Mouse (Mus musculus) MEL (cell line): ENCODE data around the gene Rab23.

Source experiments
- CHD2 ChIP-seq: IDR thresholded peaks from 2 replicates; pipeline ENCODE4 v1.6.1; 2011; ENCODE audit warnings: low read length, improper control_type of control experiment
- CTCF ChIP-seq, 3 experiments: IDR thresholded peaks in 2 of 3; conservative IDR thresholded peaks in 1 of 3; 2 replicates each; pipeline ENCODE4 v1.5.1; 2011 to 2012; ENCODE audit warnings: low read length in 3 of 3, low read depth in 2 of 3, mild to moderate bottlenecking in 2 of 3, improper control_type of control experiment in 1 of 3, inconsistent platforms in 1 of 3, mixed read lengths in 1 of 3, moderate library complexity in 1 of 3; ENCODE audit not compliant: control insufficient read depth in 1 of 3, insufficient read depth in 1 of 3, poor library complexity in 1 of 3, severe bottlenecking in 1 of 3
- E2F4 ChIP-seq: IDR thresholded peaks from 2 replicates; pipeline ENCODE4 v1.6.1; 2011; ENCODE audit warnings: low read depth, low read length, improper control_type of control experiment, borderline replicate concordance
- EP300 ChIP-seq, 2 experiments: IDR thresholded peaks; 2 replicates each; pipeline ENCODE4 v1.6.1; 2011; ENCODE audit warnings: improper control_type of control experiment in 2 of 2, low read length in 2 of 2, low read depth in 1 of 2, mild to moderate bottlenecking in 1 of 2
- GABPA ChIP-seq: IDR thresholded peaks from 2 replicates; pipeline ENCODE4 v1.6.1; 2012; ENCODE audit warnings: low read depth, mild to moderate bottlenecking, inconsistent platforms, low read length, improper control_type of control experiment, moderate library complexity
- MAX ChIP-seq: IDR thresholded peaks from 2 replicates; pipeline ENCODE4 v1.6.1; 2011; ENCODE audit warnings: low read length, improper control_type of control experiment
- MEF2A ChIP-seq: IDR thresholded peaks from 2 replicates; pipeline ENCODE4 v1.6.1; 2014; ENCODE audit warnings: low read depth, mild to moderate bottlenecking, inconsistent platforms, low read length, improper control_type of control experiment; ENCODE audit not compliant: poor library complexity, insufficient replicate concordance, severe bottlenecking; ENCODE audit errors: extremely low read depth
- NELFE ChIP-seq: IDR thresholded peaks from 2 replicates; pipeline ENCODE4 v1.6.1; 2011; ENCODE audit warnings: low read depth, low read length, improper control_type of control experiment
- POLR2A ChIP-seq, 2 experiments: IDR thresholded peaks; 2 replicates each; pipeline ENCODE4 v1.6.1; 2011 to 2012; ENCODE audit warnings: low read length in 2 of 2, mild to moderate bottlenecking in 2 of 2, control low read depth in 1 of 2, improper control_type of control experiment in 1 of 2, low read depth in 1 of 2, moderate library complexity in 1 of 2; ENCODE audit not compliant: control insufficient read depth in 1 of 2, insufficient read depth in 1 of 2, poor library complexity in 1 of 2
- POLR2AphosphoS5 ChIP-seq: IDR thresholded peaks from 2 replicates; pipeline ENCODE4 v1.6.1; 2012; ENCODE audit warnings: low read depth, borderline replicate concordance, mild to moderate bottlenecking, inconsistent platforms, low read length, moderate library complexity, mixed read lengths
- RCOR1 ChIP-seq: IDR thresholded peaks from 2 replicates; pipeline ENCODE4 v1.6.1; 2012; ENCODE audit warnings: low read depth, mild to moderate bottlenecking, inconsistent platforms, low read length, improper control_type of control experiment
- SMC3 ChIP-seq: IDR thresholded peaks from 2 replicates; pipeline ENCODE4 v1.6.1; 2011; ENCODE audit warnings: low read depth, low read length, improper control_type of control experiment
- ZNF384 ChIP-seq: IDR thresholded peaks from 2 replicates; pipeline ENCODE4 v1.6.1; 2012; ENCODE audit warnings: low read depth, mild to moderate bottlenecking, inconsistent platforms, low read length, improper control_type of control experiment

- TF ChIP-seq EP300 (IDR thresholded peaks at IDR 0.05; ENCODE audit: low read depth in 1 of 2, low read length in 2 of 2) (no peak), RCOR1 (no peak), GABPA (no peak), SMC3 (no peak), E2F4 (no peak), CHD2 (no peak), POLR2A (IDR thresholded peaks at IDR 0.05; ENCODE audit: control insufficient read depth in 1 of 2, insufficient read depth in 1 of 2, low read depth in 1 of 2, low read length in 2 of 2, poor library complexity in 1 of 2) (no peak), NELFE (no peak), MEF2A (no peak), CTCF (IDR thresholded peaks at IDR 0.05 in 2 of 3, conservative IDR thresholded peaks at IDR 0.05 in 1 of 3; ENCODE audit: control insufficient read depth in 1 of 3, insufficient read depth in 1 of 3, low read depth in 2 of 3, low read length in 3 of 3, poor library complexity in 1 of 3, severe bottlenecking in 1 of 3) (no peak), ZNF384 (no peak), POLR2AphosphoS5 (no peak), MAX (no peak)
These were observed 30.9 kb upstream of the Rab23 start for GRCm38 (mm10) chr1:33688810-33689209.
